Mouse (Mus musculus) hindbrain, embryonic 16.5 days (tissue): ENCODE results near the gene Car14. TPM values are rescaled to one million over a fixed set of nuclear protein-coding genes. Genes with fewer than 3 reads are reported as not detected.
"Not testable (repeated sequence)": the region's sequence is repeated elsewhere in the genome, so short reads cannot be mapped to it uniquely, and the experiment has no call there.

Experiments
- ATAC-seq: fragments of 200-750 bp; cut with Nextera tagmentation; 2 replicates; pipeline ENCODE4 v1.8.0; 2017; ENCODE audit warnings: moderate TSS enrichment, moderate library complexity
- H3K27ac ChIP-seq: fragments of 300-500 bp; sonication (generic); 2 replicates; pipeline ENCODE4 v1.5.1; 2014; ENCODE audit warnings: low read depth, mild to moderate bottlenecking, control low read depth, low read length, moderate library complexity
- H3K27me3 ChIP-seq: fragments of 300-500 bp; sonication (generic); replicated peaks from 2 replicates; pipeline ENCODE4 v1.6.1; 2014; ENCODE audit warnings: low read length; ENCODE audit not compliant: control insufficient read depth, insufficient read depth
- H3K36me3 ChIP-seq: fragments of 300-500 bp; sonication (generic); 2 replicates; pipeline ENCODE4 v1.6.1; 2014; ENCODE audit warnings: mild to moderate bottlenecking, low read length, moderate library complexity, mixed read lengths; ENCODE audit not compliant: control insufficient read depth, insufficient read depth
- H3K4me1 ChIP-seq: fragments of 300-500 bp; sonication (generic); 2 replicates; pipeline ENCODE4 v1.6.1; 2014; ENCODE audit warnings: low read depth, low read length; ENCODE audit not compliant: control insufficient read depth, insufficient read depth
- H3K4me2 ChIP-seq: fragments of 300-500 bp; sonication (generic); 2 replicates; pipeline ENCODE4 v1.6.1; 2014; ENCODE audit warnings: mild to moderate bottlenecking, low read length, control low read depth, moderate library complexity
- H3K4me3 ChIP-seq: fragments of 300-500 bp; sonication (generic); 2 replicates; pipeline ENCODE4 v1.5.1; 2014; ENCODE audit warnings: mild to moderate bottlenecking, low read length, control low read depth, moderate library complexity
- H3K9ac ChIP-seq: fragments of 300-500 bp; sonication (generic); 2 replicates; pipeline ENCODE4 v1.6.1; 2014; ENCODE audit warnings: low read depth, mild to moderate bottlenecking, control low read depth, low read length, moderate library complexity
- H3K9me3 ChIP-seq: fragments of 300-500 bp; sonication (generic); 2 replicates; pipeline ENCODE4 v1.6.1; 2014; ENCODE audit warnings: mild to moderate bottlenecking, low read length, moderate library complexity; ENCODE audit not compliant: control insufficient read depth
- WGBS: fragments of 180-500 bp; shearing (Covaris S2); extraction: QIAGEN DNeasy Blood & Tissue Kit; methylation state at CpG from one replicate; pipeline ENCODE4 v1.1.7; 2014; 5-methylcytosine and 5-hydroxymethylcytosine counted together
- polyA plus RNA-seq: library from polyadenylated mRNA; unstranded; fragments of >200 nt; fragmentation: Nextera tagmentation; extraction: Ambion mirVana; gene quantifications from 2 replicates; pipeline ENCODE4 v1.2.1, GENCODE M21; 2015

Gene Car14
- polyA plus RNA-seq: 16.1 and 16.9 TPM in 2 replicates

DNA sequence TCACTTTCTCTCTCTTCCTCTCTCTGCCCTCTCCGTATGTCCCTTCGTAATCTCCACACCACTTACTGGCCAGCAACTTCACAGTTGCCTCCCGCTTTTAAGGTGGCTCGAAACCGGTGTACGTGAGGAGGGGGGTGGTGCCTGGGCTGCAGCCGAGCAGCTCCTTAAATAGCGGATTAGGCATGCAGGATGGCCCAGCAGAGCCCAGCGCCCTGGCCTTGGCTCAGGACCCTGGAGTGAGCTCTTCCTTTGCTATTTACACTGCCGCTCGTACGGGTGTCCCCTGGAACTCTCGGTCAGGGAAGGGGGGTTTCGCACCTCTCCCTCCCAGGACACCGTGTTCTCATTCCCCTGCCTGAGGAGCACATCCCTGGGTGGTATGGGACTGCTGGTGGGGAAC, at the start of gene Car14:
Gene Car14 (minus strand): TSS at position 124 of the 400 bp plus-strand sequence.
- peak within 1 kb of the TSS; percentile 34 for H3K4me3 ChIP-seq
- ATAC-seq: peak; percentile 49; the same call in 1 of the 2 replicates
- no peak within 1 kb of the TSS for H3K27ac ChIP-seq
- H3K4me1 ChIP-seq: peaks cover 19% of the 10 kb centered on the region
- H3K4me2 ChIP-seq: peak within 1 kb of the TSS; percentile 67
- H3K36me3 ChIP-seq: no peaks in the 10 kb centered on the region
- H3K27me3 ChIP-seq: peaks cover 5% of the 10 kb centered on the region
- under 1% methylated on average over 15 of the region's 15 CpGs for WGBS
- H3K9ac ChIP-seq: peak within 1 kb of the TSS; percentile 50
- no peaks in the 10 kb centered on the region for H3K9me3 ChIP-seq

DNA sequence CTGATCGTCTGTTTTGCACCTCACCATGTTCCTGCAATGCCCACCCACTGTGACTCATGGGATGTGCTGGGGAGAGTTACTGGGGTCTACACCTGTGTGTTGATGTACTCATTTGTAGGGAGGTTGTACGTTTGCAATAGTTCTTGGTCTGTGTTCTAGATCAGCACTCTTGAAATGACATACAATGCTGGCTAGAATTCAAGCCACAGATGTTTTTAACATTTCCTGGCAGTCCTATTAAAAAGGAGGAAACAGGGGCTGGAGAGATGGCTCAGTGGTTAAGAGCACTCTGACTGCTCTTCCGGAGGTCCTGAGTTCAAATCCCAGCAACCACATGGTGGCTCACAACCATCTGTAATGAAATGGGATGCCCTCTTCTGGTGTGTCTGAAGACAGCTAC, 49.0 kb upstream of the Car14 start:
- Histone ChIP-seq H3K9me3 (no peaks in the 10 kb centered on the region), H3K27me3 (no peaks in the 10 kb centered on the region), H3K4me1 (no peaks in the 10 kb centered on the region), H3K9ac (no peak overlapping the region), H3K4me2 (no peak overlapping the region), H3K27ac (peak overlapping the region; percentile 39; the same call in 1 of the 2 replicates), H3K36me3 (no peaks in the 10 kb centered on the region), H3K4me3 (no peak overlapping the region)
- 49% methylated on average over 3 of the region's 3 CpGs for WGBS
- no peak for ATAC-seq

DNA sequence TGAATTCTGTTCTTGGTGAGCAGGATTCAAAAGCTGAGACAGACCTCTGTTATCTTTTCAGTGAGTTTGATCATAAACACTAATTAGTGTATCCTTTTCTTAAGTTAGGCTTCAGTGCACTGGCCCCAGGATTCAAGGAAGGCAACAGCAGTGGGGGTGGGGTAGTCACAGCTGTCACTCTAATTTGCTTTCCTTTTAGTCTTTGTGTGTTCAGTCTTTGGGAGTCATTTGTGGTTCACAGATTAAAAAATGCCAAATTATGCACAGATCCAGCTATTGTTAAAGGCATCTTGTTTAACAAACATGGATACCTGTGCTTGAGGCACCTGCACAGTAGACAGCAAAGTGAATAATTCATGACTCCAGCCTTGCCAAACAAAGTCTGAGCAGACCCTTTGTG, 48.5 kb upstream of the Car14 start:
- peak overlapping the region; percentile 39; the same call in 1 of the 2 replicates for H3K27ac ChIP-seq
- ATAC-seq: no peak

GRCm38 (mm10) chr3:95951566-95951965, 47.1 kb upstream of the Car14 start:
- H3K4me2 ChIP-seq: peak overlapping the region; percentile 80
- not testable (repeated sequence) for H3K27me3 ChIP-seq, H3K36me3 ChIP-seq, H3K9me3 ChIP-seq, H3K4me1 ChIP-seq
- H3K9ac ChIP-seq: peak overlapping the region; percentile 81
- peak overlapping the region; percentile 100 for H3K27ac ChIP-seq
- H3K4me3 ChIP-seq: peak overlapping the region; percentile 56
- peak; percentile 18; the same call in 1 of the 2 replicates for ATAC-seq
- 72% methylated on average over 12 of the region's 12 CpGs for WGBS

More for the DNA sequence above, 48.5 kb upstream of the Car14 start:
- no peaks in the 10 kb centered on the region for H3K4me1 ChIP-seq
- H3K27me3 ChIP-seq: no peaks in the 10 kb centered on the region
- H3K36me3 ChIP-seq: no peaks in the 10 kb centered on the region
- H3K9me3 ChIP-seq: no peaks in the 10 kb centered on the region
- H3K4me2 ChIP-seq: no peak overlapping the region
- no peak overlapping the region for H3K4me3 ChIP-seq
- H3K9ac ChIP-seq: no peak overlapping the region

GRCm38 (mm10) chr3:95950763-95951551, 46.5 kb upstream of the Car14 start:
- H3K27me3 ChIP-seq: no peaks in the 10 kb centered on the region
- peak overlapping the region; percentile 100 for H3K27ac ChIP-seq
- peak; percentile 98 for ATAC-seq
- 2% methylated on average over 49 of the region's 49 CpGs for WGBS
- H3K4me1 ChIP-seq: no peaks in the 10 kb centered on the region
- no peaks in the 10 kb centered on the region for H3K9me3 ChIP-seq
- peak overlapping the region; percentile 56 for H3K4me3 ChIP-seq
- peak overlapping the region; percentile 80 for H3K4me2 ChIP-seq
- peak overlapping the region; percentile 81 for H3K9ac ChIP-seq
- peaks cover 3% of the 10 kb centered on the region; the same call in 1 of the 2 replicates for H3K36me3 ChIP-seq

DNA sequence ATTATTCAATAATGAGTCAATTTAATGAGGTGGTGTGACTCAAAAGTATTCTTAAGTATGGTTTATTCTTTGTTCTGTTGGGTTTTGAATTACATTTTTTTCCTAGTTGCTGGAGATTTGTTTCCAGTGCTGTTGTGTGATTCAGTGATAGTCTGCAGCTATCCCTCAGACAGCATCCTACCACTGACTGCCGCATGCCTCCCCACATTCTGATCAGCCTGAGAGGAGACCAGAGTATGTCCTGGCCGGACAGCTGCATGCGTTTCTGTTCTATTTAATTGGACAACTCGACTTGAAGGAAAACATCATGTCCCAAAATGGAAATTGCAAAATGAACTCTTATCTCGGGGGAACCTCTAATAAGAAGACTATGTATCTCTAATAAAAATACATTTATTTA, 43.8 kb upstream of the Car14 start:
- Histone ChIP-seq H3K9me3 (no peaks in the 10 kb centered on the region), H3K36me3 (peaks cover 4% of the 10 kb centered on the region; the same call in 1 of the 2 replicates), H3K4me2 (no peak overlapping the region), H3K9ac (no peak overlapping the region), H3K27ac (no peak overlapping the region), H3K4me1 (no peaks in the 10 kb centered on the region), H3K27me3 (no peaks in the 10 kb centered on the region), H3K4me3 (no peak overlapping the region)
- WGBS: 89% methylated on average over 5 of the region's 5 CpGs
- ATAC-seq: no peak

- 65% methylated on average over 14 of the region's 14 CpGs for WGBS
- Histone ChIP-seq H3K4me3 (no peak overlapping the region), H3K4me1 (no peaks in the 10 kb centered on the region), H3K36me3 (peaks cover 6% of the 10 kb centered on the region), H3K4me2 (no peak overlapping the region), H3K9me3 (no peaks in the 10 kb centered on the region), H3K27ac (no peak overlapping the region), H3K9ac (no peak overlapping the region), H3K27me3 (no peaks in the 10 kb centered on the region)
- no peak for ATAC-seq
These were observed 41.3 kb upstream of the Car14 start for GRCm38 (mm10) chr3:95945731-95946240.

DNA sequence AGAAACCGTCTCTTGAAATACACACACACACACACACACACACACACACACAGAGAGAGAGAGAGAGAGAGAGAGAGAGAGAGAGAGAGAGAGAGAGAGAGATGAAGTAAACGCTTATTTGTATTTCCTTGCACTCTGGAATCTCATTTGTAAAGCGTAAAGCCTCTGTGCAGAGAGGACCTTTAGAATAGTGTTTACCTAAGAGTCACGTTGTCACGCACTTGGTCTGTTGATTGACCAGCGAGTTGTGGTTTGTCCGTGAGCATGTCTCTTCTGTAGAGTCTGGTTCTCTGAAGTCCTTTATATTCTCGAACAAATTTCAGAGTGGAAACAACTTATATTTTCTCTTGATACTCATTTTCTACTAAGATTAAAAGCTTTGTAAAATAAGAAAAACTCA, 40.3 kb upstream of the Car14 start:
- WGBS: 94% methylated on average over 8 of the region's 8 CpGs
- H3K36me3 ChIP-seq: peaks cover 10% of the 10 kb centered on the region
- H3K4me1 ChIP-seq: no peaks in the 10 kb centered on the region
- H3K27me3 ChIP-seq: no peaks in the 10 kb centered on the region
- no peak overlapping the region for H3K4me3 ChIP-seq
- no peak overlapping the region for H3K9ac ChIP-seq
- H3K4me2 ChIP-seq: no peak overlapping the region
- H3K27ac ChIP-seq: no peak overlapping the region
- no peak for ATAC-seq
- H3K9me3 ChIP-seq: no peaks in the 10 kb centered on the region

GRCm38 (mm10) chr3:95943226-95943625, 38.7 kb upstream of the Car14 start:
- no peak overlapping the region for H3K4me2 ChIP-seq
- no peak overlapping the region for H3K4me3 ChIP-seq
- no peak overlapping the region for H3K27ac ChIP-seq
- WGBS: 92% methylated on average over 7 of the region's 7 CpGs
- no peaks in the 10 kb centered on the region for H3K4me1 ChIP-seq
- no peaks in the 10 kb centered on the region for H3K9me3 ChIP-seq
- no peak for ATAC-seq
- H3K36me3 ChIP-seq: peaks cover 19% of the 10 kb centered on the region
- no peaks in the 10 kb centered on the region for H3K27me3 ChIP-seq
- no peak overlapping the region for H3K9ac ChIP-seq
